Mouse (Mus musculus): ENCODE measurements around the gene Apol11a. TPM values are rescaled to one million over a fixed set of nuclear protein-coding genes. Genes with fewer than 3 reads are reported as not detected.
"Not testable (repeated sequence)": the region's sequence is repeated elsewhere in the genome, so short reads cannot be mapped to it uniquely, and the experiment has no call there.

Gene Apol11a
- polyA plus RNA-seq, 1 experiment from 2014 or later: not detected

GRCm38 (mm10) chr15:77533216-77533615 lies 25.1 kb downstream of the Apol11a start, which contains the start of gene Apol7c:
Gene Apol7c (minus strand): TSS chr15:77533316.
- H3K27ac ChIP-seq (ENCODE audit: low read depth): no peak within 1 kb of the TSS
- no peaks in the 10 kb centered on the region for H3K27me3 ChIP-seq (replicated peaks; ENCODE audit: control insufficient read depth, insufficient read depth, low read length)
- no peaks in the 10 kb centered on the region for H3K9me3 ChIP-seq (ENCODE audit: control insufficient read depth, low read length)
- H3K4me3 ChIP-seq (ENCODE audit: low read depth, low read length): no peak within 1 kb of the TSS
- no peaks in the 10 kb centered on the region for H3K4me1 ChIP-seq (replicated peaks; ENCODE audit: control insufficient read depth, insufficient read depth, low read length)
- H3K4me2 ChIP-seq (ENCODE audit: low read length): no peak within 1 kb of the TSS
- H3K36me3 ChIP-seq (ENCODE audit: control insufficient read depth, insufficient read depth, low read length): no peaks in the 10 kb centered on the region
- H3K9ac ChIP-seq (ENCODE audit: low read length): no peak within 1 kb of the TSS
- ATAC-seq (replicated peaks; ENCODE audit: low FRiP score, low TSS enrichment, low read depth): no peak
- no peak for DNase-seq (ENCODE audit: low spot score)

- not testable (repeated sequence) for H3K27me3 ChIP-seq (replicated peaks; ENCODE audit: control insufficient read depth, insufficient read depth, low read length); H3K4me2 ChIP-seq (ENCODE audit: low read length); H3K36me3 ChIP-seq (ENCODE audit: control insufficient read depth, insufficient read depth, low read length); H3K27ac ChIP-seq (ENCODE audit: low read depth); H3K4me1 ChIP-seq (replicated peaks; ENCODE audit: control insufficient read depth, insufficient read depth, low read length); ATAC-seq (replicated peaks; ENCODE audit: low FRiP score, low TSS enrichment, low read depth); H3K9ac ChIP-seq (ENCODE audit: low read length); H3K9me3 ChIP-seq (ENCODE audit: control insufficient read depth, low read length); H3K4me3 ChIP-seq (ENCODE audit: low read depth, low read length); DNase-seq (ENCODE audit: low spot score)
- WGBS: 54% methylated on average over 1 of the region's 1 CpGs
These were observed 31.1 kb downstream of the Apol11a start for GRCm38 (mm10) chr15:77539221-77539620.

GRCm38 (mm10) chr15:77561792-77562191 lies 53.7 kb downstream of the Apol11a start, which contains the start of gene 1700025B11Rik:
Gene 1700025B11Rik (minus strand): TSS chr15:77561892.
- H3K9me3 ChIP-seq (ENCODE audit: control insufficient read depth, low read length): no peaks in the 10 kb centered on the region
- H3K4me3 ChIP-seq (ENCODE audit: low read depth, low read length): no peak within 1 kb of the TSS
- no peak for ATAC-seq (replicated peaks; ENCODE audit: low FRiP score, low TSS enrichment, low read depth)

GRCm38 (mm10) chr15:77563219-77563618 lies 55.1 kb downstream of the Apol11a start:
- Histone ChIP-seq H3K36me3 (ENCODE audit: control insufficient read depth, insufficient read depth, low read length) (no peaks in the 10 kb centered on the region), H3K27ac (ENCODE audit: low read depth) (no peak overlapping the region), H3K4me3 (ENCODE audit: low read depth, low read length) (no peak overlapping the region), H3K4me2 (ENCODE audit: low read length) (no peak overlapping the region), H3K4me1 (replicated peaks; ENCODE audit: control insufficient read depth, insufficient read depth, low read length) (no peaks in the 10 kb centered on the region), H3K27me3 (replicated peaks; ENCODE audit: control insufficient read depth, insufficient read depth, low read length) (no peaks in the 10 kb centered on the region), H3K9ac (ENCODE audit: low read length) (no peak overlapping the region), H3K9me3 (ENCODE audit: control insufficient read depth, low read length) (no peaks in the 10 kb centered on the region)
- DNase-seq (ENCODE audit: low spot score): no peak
- no peak for ATAC-seq (replicated peaks; ENCODE audit: low FRiP score, low TSS enrichment, low read depth)

More at GRCm38 (mm10) chr15:77561792-77562191, 53.7 kb downstream of the Apol11a start, which contains the start of gene 1700025B11Rik:
- no peak within 1 kb of the TSS for H3K9ac ChIP-seq (ENCODE audit: low read length)
- H3K36me3 ChIP-seq (ENCODE audit: control insufficient read depth, insufficient read depth, low read length): no peaks in the 10 kb centered on the region
- H3K4me2 ChIP-seq (ENCODE audit: low read length): no peak within 1 kb of the TSS
- no peak within 1 kb of the TSS for H3K27ac ChIP-seq (ENCODE audit: low read depth)
- no peak for DNase-seq (ENCODE audit: low spot score)
- H3K4me1 ChIP-seq (replicated peaks; ENCODE audit: control insufficient read depth, insufficient read depth, low read length): no peaks in the 10 kb centered on the region
- no peaks in the 10 kb centered on the region for H3K27me3 ChIP-seq (replicated peaks; ENCODE audit: control insufficient read depth, insufficient read depth, low read length)

Other genes with a start within 250 kb of the Apol11a start
- gene Rbfox2, start 201.3 kb upstream of the Apol11a start, polyA plus RNA-seq (2014; fragmentation: Nextera tagmentation; extraction: Ambion mirVana): 67.8 and 72.2 TPM in 2 replicates
- 8.9 and 9.7 TPM in 2 replicates for gene Apol7a, start 109.2 kb upstream of the Apol11a start, polyA plus RNA-seq (2014; fragmentation: Nextera tagmentation; extraction: Ambion mirVana)
- gene Apol9a, start 97.1 kb upstream of the Apol11a start, polyA plus RNA-seq (2014; fragmentation: Nextera tagmentation; extraction: Ambion mirVana): 0.26 and 0.43 TPM in 2 replicates
- gene Apol7b, start 60.8 kb upstream of the Apol11a start, polyA plus RNA-seq (2014; fragmentation: Nextera tagmentation; extraction: Ambion mirVana): 0.43 TPM in 1 of 2 replicates, not detected in the other
- 0.09 TPM in 1 of 2 replicates, not detected in the other for gene Apol10a, start 31.2 kb upstream of the Apol11a start, polyA plus RNA-seq (2014; fragmentation: Nextera tagmentation; extraction: Ambion mirVana)
- 1.5 and 1.9 TPM in 2 replicates for gene Apol7c, start 25.0 kb downstream of the Apol11a start, polyA plus RNA-seq (2014; fragmentation: Nextera tagmentation; extraction: Ambion mirVana)
- not detected in 2 replicates for gene 1700025B11Rik, start 53.6 kb downstream of the Apol11a start, polyA plus RNA-seq (2014; fragmentation: Nextera tagmentation; extraction: Ambion mirVana)
- gene Apol10b, start 87.9 kb downstream of the Apol11a start, polyA plus RNA-seq (2014; fragmentation: Nextera tagmentation; extraction: Ambion mirVana): 0.15 and 0.31 TPM in 2 replicates
- not detected in 2 replicates for gene Gm36245, start 91.0 kb downstream of the Apol11a start, polyA plus RNA-seq (2014; fragmentation: Nextera tagmentation; extraction: Ambion mirVana)
- 0.12 TPM in 1 of 2 replicates, not detected in the other for gene Apol11b, start 135.0 kb downstream of the Apol11a start, polyA plus RNA-seq (2014; fragmentation: Nextera tagmentation; extraction: Ambion mirVana)
- 0.15 and 0.46 TPM in 2 replicates for gene Apol7e, start 190.6 kb downstream of the Apol11a start, polyA plus RNA-seq (2014; fragmentation: Nextera tagmentation; extraction: Ambion mirVana)
- gene Apol9b, start 220.8 kb downstream of the Apol11a start, polyA plus RNA-seq (2014; fragmentation: Nextera tagmentation; extraction: Ambion mirVana): 0.26 and 0.32 TPM in 2 replicates
- not detected in 2 replicates for gene Apol8, start 248.7 kb downstream of the Apol11a start, polyA plus RNA-seq (2014; fragmentation: Nextera tagmentation; extraction: Ambion mirVana)

Measured in intestine, embryonic 14.5 days (tissue).